Comparison of ENCODE assay signal across 8 mouse cellular contexts in genomic region chr2:21141520-21142203, GRCm38 (mm10).
DNase-seq lines count a peak whose midpoint lies in the region; ATAC-seq and TF ChIP-seq lines count a peak whose summit lies in the region.

No protein-coding gene starts in this region.

- peak; percentile 51 to 58 for DNase-seq in cerebellum, adult 2 months
- DNase-seq in heart, postnatal 36 days: peak; percentile 46 to 58
- DNase-seq in layer of hippocampus, adult 9-11 months: peak; percentile 16
- peak; percentile 66 for DNase-seq in lung, embryonic 14.5 days
- DNase-seq in urinary bladder, postnatal 14 days (ENCODE audit: low spot score): peak; percentile 58

- 0 out of 2 replicates have a peak, but pooled peaks cover 3% of the 10 kb centered on the region for H3K36me3 ChIP-seq in E14TG2a.4 (ENCODE audit: insufficient read depth, low read length)
- H3K36me3 ChIP-seq in lung, embryonic 14.5 days (ENCODE audit: insufficient read depth): no peaks in the 10 kb centered on the region

- H3K4me2 ChIP-seq in lung, embryonic 14.5 days: peak overlapping the region; percentile 99

- TF ChIP-seq POLR2A in cerebellum, adult 2 months (IDR thresholded peaks at IDR 0.05; ENCODE audit: borderline replicate concordance, insufficient read depth, low read length): no peak
- 0 out of 2 replicates have a peak, but pooled peaks have one; percentile 17 for TF ChIP-seq POLR2A in olfactory bulb, adult 2 months (IDR thresholded peaks at IDR 0.05; ENCODE audit: insufficient read depth, low read depth, low read length)

- intact Hi-C loops in heart, postnatal 36 days (cut with DNase I): loop anchor here (5.0 kb wide), 1 partner anchor 169 kb away; no protein-coding TSS in a partner anchor

- peak overlapping the region; percentile 79 for H3K4me3 ChIP-seq in E14TG2a.4 (replicated peaks; ENCODE audit: low read length)
- H3K4me3 ChIP-seq in cerebellum, adult 2 months (replicated peaks; ENCODE audit: insufficient read depth, low read depth, low read length): peak overlapping the region; percentile 59
- peak overlapping the region; percentile 52 for H3K4me3 ChIP-seq in lung, embryonic 14.5 days (ENCODE audit: low read depth, low read length)
- H3K4me3 ChIP-seq in olfactory bulb, adult 2 months (ENCODE audit: insufficient read depth, low read depth, low read length): peak overlapping the region; percentile 54

- no peak for TF ChIP-seq CTCF in E14TG2a.4 (conservative IDR thresholded peaks at IDR 0.05; ENCODE audit: low read length)
- TF ChIP-seq CTCF in cerebellum, adult 2 months (IDR thresholded peaks at IDR 0.05; ENCODE audit: borderline replicate concordance, insufficient read depth, low read depth, low read length): no peak
- no peak for TF ChIP-seq CTCF in lung, embryonic 14.5 days (IDR thresholded peaks at IDR 0.05; ENCODE audit: low read depth)
- no peak for TF ChIP-seq CTCF in olfactory bulb, adult 2 months (IDR thresholded peaks at IDR 0.05; ENCODE audit: insufficient read depth, low read depth, low read length)

- peaks cover 32% of the 10 kb centered on the region for H3K9me3 ChIP-seq in E14TG2a.4 (ENCODE audit: low read length)
- no peaks in the 10 kb centered on the region; the same call in 1 of the 2 replicates for H3K9me3 ChIP-seq in lung, embryonic 14.5 days (ENCODE audit: low read depth, low read length)

- peak overlapping the region; percentile 60 for H3K9ac ChIP-seq in lung, embryonic 14.5 days

- peaks cover 28% of the 10 kb centered on the region for H3K27me3 ChIP-seq in E14TG2a.4 (ENCODE audit: insufficient read depth, low read length)
- no peaks in the 10 kb centered on the region for H3K27me3 ChIP-seq in cerebellum, adult 2 months (ENCODE audit: control insufficient read depth, insufficient read depth, low read length)
- H3K27me3 ChIP-seq in lung, embryonic 14.5 days (ENCODE audit: insufficient read depth, low read length): no peaks in the 10 kb centered on the region

- ATAC-seq in frontal cortex, adult (ENCODE audit: low TSS enrichment): peak; percentile 78
- peak; percentile 87 for ATAC-seq in lung, embryonic 14.5 days (ENCODE audit: insufficient read depth)

- under 1% methylated on average over 43 of the region's 46 CpGs for WGBS in cerebellum, adult 2 months
- WGBS in lung, embryonic 14.5 days: under 1% methylated on average over 41 of the region's 46 CpGs
- WGBS in olfactory bulb, adult 2 months: under 1% methylated on average over 46 of the region's 46 CpGs

- peaks cover 15% of the 10 kb centered on the region for H3K4me1 ChIP-seq in E14TG2a.4 (replicated peaks; ENCODE audit: low read depth, low read length)
- H3K4me1 ChIP-seq in cerebellum, adult 2 months (ENCODE audit: control insufficient read depth, insufficient read depth, low read length): no peaks in the 10 kb centered on the region; the same call in 1 of the 2 replicates
- peaks cover 6% of the 10 kb centered on the region; the same call in 1 of the 2 replicates for H3K4me1 ChIP-seq in lung, embryonic 14.5 days (ENCODE audit: insufficient read depth)
- peaks cover 11% of the 10 kb centered on the region; the same call in 1 of the 2 replicates for H3K4me1 ChIP-seq in olfactory bulb, adult 2 months (ENCODE audit: control insufficient read depth, insufficient read depth, low read length)

- peak overlapping the region; percentile 12; the same call in 1 of the 2 replicates for H3K27ac ChIP-seq in cerebellum, adult 2 months (ENCODE audit: insufficient read depth, low read length)
- H3K27ac ChIP-seq in lung, embryonic 14.5 days (ENCODE audit: low read depth): peak overlapping the region; percentile 66
- peak overlapping the region; percentile 1 for H3K27ac ChIP-seq in olfactory bulb, adult 2 months (ENCODE audit: insufficient read depth, low read depth, low read length)

Comparison
In these comparisons a context has a peak if more than half of its experiments do, and no peak if none do; other contexts are left out.
1. Peak in every context shown above with its lines: DNase-seq, ATAC-seq, H3K4me3 ChIP-seq and H3K27ac ChIP-seq.
2. DNase-seq: peak in every context shown above with its lines; median percentile 66 in lung, embryonic 14.5 days; 58 in urinary bladder, postnatal 14 days; 54 in cerebellum, adult 2 months; 52 in heart, postnatal 36 days; 16 in layer of hippocampus, adult 9-11 months.
3. H3K27ac ChIP-seq: peak in every context shown above with its lines; median percentile 66 in lung, embryonic 14.5 days; 12 in cerebellum, adult 2 months; 1 in olfactory bulb, adult 2 months.